Mouse (Mus musculus) hindbrain, embryonic 15.5 days (tissue): ENCODE results near the gene Picalm. TPM values are rescaled to one million over a fixed set of nuclear protein-coding genes. Genes with fewer than 3 reads are reported as not detected.
"Not testable (repeated sequence)": the region's sequence is repeated elsewhere in the genome, so short reads cannot be mapped to it uniquely, and the experiment has no call there.

ENCODE experiments used
- ATAC-seq: fragments of 200-750 bp; cut with Nextera tagmentation; 2 replicates; pipeline ENCODE4 v1.8.0; 2017; ENCODE audit warnings: low read depth, moderate number of reproducible peaks, moderate TSS enrichment; ENCODE audit not compliant: low FRiP score
- H3K27ac ChIP-seq: fragments of 300-500 bp; sonication (generic); replicated peaks from 2 replicates; pipeline ENCODE4 v1.5.1; 2015; ENCODE audit warnings: mild to moderate bottlenecking, inconsistent platforms
- H3K27me3 ChIP-seq: fragments of 300-500 bp; sonication (generic); 2 replicates; pipeline ENCODE4 v1.6.1; 2015; ENCODE audit warnings: control low read depth, inconsistent platforms
- H3K36me3 ChIP-seq: fragments of 300-500 bp; sonication (generic); 2 replicates; pipeline ENCODE4 v1.6.1; 2015; ENCODE audit warnings: control low read depth, inconsistent platforms
- H3K4me1 ChIP-seq: fragments of 300-500 bp; sonication (generic); replicated peaks from 2 replicates; pipeline ENCODE4 v1.6.1; 2015; ENCODE audit warnings: control low read depth, inconsistent platforms
- H3K4me2 ChIP-seq: fragments of 300-500 bp; sonication (generic); 2 replicates; pipeline ENCODE4 v1.6.1; 2015; ENCODE audit warnings: moderate library complexity, mild to moderate bottlenecking, inconsistent platforms
- H3K4me3 ChIP-seq: fragments of 300-500 bp; sonication (generic); 2 replicates; pipeline ENCODE4 v1.5.1; 2015; ENCODE audit warnings: mild to moderate bottlenecking, inconsistent platforms
- H3K9ac ChIP-seq: fragments of 300-500 bp; sonication (generic); 2 replicates; pipeline ENCODE4 v1.6.1; 2015; ENCODE audit warnings: inconsistent platforms
- H3K9me3 ChIP-seq: fragments of 300-500 bp; sonication (generic); 2 replicates; pipeline ENCODE4 v1.6.1; 2016; ENCODE audit warnings: control low read depth, inconsistent platforms
- WGBS: fragments of 180-500 bp; shearing (Covaris S2); methylation state at CpG from one replicate; pipeline ENCODE4 v1.1.7; 2015; 5-methylcytosine and 5-hydroxymethylcytosine counted together
- polyA plus RNA-seq: library from polyadenylated mRNA; unstranded; fragments of >200 nt; fragmentation: Nextera tagmentation; extraction: Ambion mirVana; gene quantifications from 2 replicates; pipeline ENCODE4 v1.2.1, GENCODE M21; 2015

Gene Picalm
- polyA plus RNA-seq, 1 experiment from 2014 or later = 34.2 TPM

- no peak for ATAC-seq
- no peak overlapping the region for H3K9ac ChIP-seq
- no peaks in the 10 kb centered on the region for H3K4me1 ChIP-seq
- WGBS = 87% methylated on average over 1 of the region's 1 CpGs
- no peaks in the 10 kb centered on the region for H3K27me3 ChIP-seq
- no peak overlapping the region for H3K4me2 ChIP-seq
- H3K9me3 ChIP-seq = no peaks in the 10 kb centered on the region
- H3K4me3 ChIP-seq = no peak overlapping the region
- H3K27ac ChIP-seq = no peak overlapping the region
- H3K36me3 ChIP-seq = peaks cover 27% of the 10 kb centered on the region
These were observed 36.0 kb downstream of the Picalm start for GRCm38 (mm10) chr7:90165970-90166369.

DNA sequence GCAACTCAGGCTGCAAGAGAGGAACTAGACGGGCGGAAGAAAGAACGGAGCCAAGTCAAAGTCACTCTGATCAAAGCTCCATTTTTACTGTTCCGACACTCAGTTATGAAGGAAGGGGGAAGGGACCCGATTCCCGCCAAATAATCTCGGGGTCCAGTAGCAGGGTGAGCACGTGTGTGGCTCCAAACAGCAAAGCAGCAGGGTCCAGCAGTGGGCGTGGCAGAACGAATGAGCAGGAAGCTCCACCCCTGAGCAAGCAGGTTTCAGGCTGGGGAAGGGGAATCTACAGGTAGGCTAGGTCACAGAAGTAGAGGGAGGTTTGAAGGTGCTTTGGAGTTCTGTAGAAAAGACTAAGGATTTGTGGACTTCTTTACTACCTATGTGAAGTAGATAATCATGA is 37.8 kb downstream of the Picalm start:
- H3K36me3 ChIP-seq = peaks cover 15% of the 10 kb centered on the region
- H3K4me1 ChIP-seq, H3K9me3 ChIP-seq, H3K9ac ChIP-seq, H3K4me2 ChIP-seq, H3K27ac ChIP-seq, ATAC-seq, H3K4me3 ChIP-seq, H3K27me3 ChIP-seq: not testable (repeated sequence)
- 84% methylated on average over 10 of the region's 10 CpGs for WGBS

GRCm38 (mm10) chr7:90173778-90174177 is 43.8 kb downstream of the Picalm start:
- Histone ChIP-seq H3K4me2 (no peak overlapping the region), H3K27ac (no peak overlapping the region), H3K36me3 (peaks cover 29% of the 10 kb centered on the region), H3K4me3 (no peak overlapping the region), H3K9me3 (no peaks in the 10 kb centered on the region), H3K9ac (no peak overlapping the region), H3K27me3 (no peaks in the 10 kb centered on the region), H3K4me1 (no peaks in the 10 kb centered on the region)
- WGBS = 95% methylated on average over 1 of the region's 1 CpGs
- no peak for ATAC-seq

DNA sequence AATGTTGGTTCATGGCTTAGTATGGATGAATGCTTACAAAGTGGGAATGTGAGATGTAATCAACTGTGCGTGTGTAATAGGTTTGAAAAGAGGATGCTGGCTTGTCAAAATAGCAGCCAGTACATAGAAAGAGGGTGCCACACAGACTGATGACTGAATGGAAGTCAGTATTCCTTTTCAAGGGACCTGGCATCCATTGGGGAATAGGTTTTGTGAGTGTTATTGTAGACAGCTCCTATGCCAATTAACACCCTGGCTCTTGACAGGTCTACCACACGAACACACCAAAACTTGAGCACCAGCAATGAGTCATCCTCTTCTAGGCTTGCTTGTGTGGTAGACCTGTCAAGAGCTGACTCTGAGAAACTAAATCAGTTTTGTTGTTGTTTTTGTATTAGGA is 45.6 kb downstream of the Picalm start:
- Histone ChIP-seq H3K27ac (no peak overlapping the region), H3K27me3 (no peaks in the 10 kb centered on the region)

DNA sequence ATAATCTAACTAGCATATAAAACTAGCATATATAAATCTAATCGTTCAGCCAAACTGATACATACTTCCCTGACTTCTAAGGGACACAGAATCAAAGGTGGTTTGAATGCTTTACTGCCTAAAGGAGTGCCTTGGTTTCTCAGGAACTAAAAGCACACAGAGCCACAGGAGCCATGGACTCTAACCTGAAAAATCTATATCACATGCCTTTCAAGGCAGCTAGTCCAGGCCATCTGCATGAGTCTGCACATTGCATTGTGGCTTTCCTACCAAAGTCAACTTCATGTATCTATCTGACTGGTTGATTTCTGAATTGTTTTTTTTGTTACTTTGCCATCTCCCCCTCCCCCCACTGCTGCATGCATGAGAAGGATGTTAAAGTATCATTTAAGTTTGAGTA is 50.6 kb downstream of the Picalm start:
- WGBS = 96% methylated on average over 1 of the region's 1 CpGs
- no peak overlapping the region for H3K4me2 ChIP-seq
- no peaks in the 10 kb centered on the region for H3K27me3 ChIP-seq
- H3K4me3 ChIP-seq = no peak overlapping the region
- no peaks in the 10 kb centered on the region for H3K9me3 ChIP-seq
- no peak overlapping the region for H3K27ac ChIP-seq
- no peak overlapping the region for H3K9ac ChIP-seq
- H3K36me3 ChIP-seq = peaks cover 24% of the 10 kb centered on the region
- no peaks in the 10 kb centered on the region for H3K4me1 ChIP-seq
- ATAC-seq = no peak

More for the DNA sequence above, 45.6 kb downstream of the Picalm start:
- Histone ChIP-seq H3K4me3 (no peak overlapping the region), H3K9me3 (no peaks in the 10 kb centered on the region), H3K4me1 (no peaks in the 10 kb centered on the region), H3K9ac (no peak overlapping the region), H3K4me2 (no peak overlapping the region), H3K36me3 (peaks cover 38% of the 10 kb centered on the region)
- WGBS = 76% methylated on average over 2 of the region's 2 CpGs
- ATAC-seq = no peak

DNA sequence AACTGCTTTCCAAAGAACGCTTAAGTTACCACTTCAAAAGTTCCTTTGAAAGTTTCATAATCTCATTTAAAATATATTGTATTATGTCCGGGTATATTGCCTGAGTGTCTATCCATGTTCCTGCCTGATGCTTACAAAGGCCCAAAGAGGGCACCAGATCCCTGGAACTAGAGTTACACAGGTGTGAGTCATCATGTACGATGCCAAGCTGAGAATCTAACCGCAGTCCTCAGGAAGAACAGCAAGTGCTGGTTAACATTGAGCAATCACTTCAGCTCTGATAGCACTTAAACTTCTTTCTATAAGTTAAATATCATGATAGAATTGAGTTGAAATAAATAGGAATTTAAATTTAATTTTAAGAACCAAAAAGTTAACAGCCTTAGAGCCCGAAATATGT is 70.2 kb downstream of the Picalm start:
- H3K27me3 ChIP-seq = no peaks in the 10 kb centered on the region
- H3K9ac ChIP-seq = no peak overlapping the region
- no peak for ATAC-seq
- peaks cover 19% of the 10 kb centered on the region for H3K36me3 ChIP-seq
- 96% methylated on average over 5 of the region's 5 CpGs for WGBS
- H3K4me2 ChIP-seq = no peak overlapping the region
- H3K4me3 ChIP-seq = no peak overlapping the region
- H3K4me1 ChIP-seq = no peaks in the 10 kb centered on the region
- H3K27ac ChIP-seq = no peak overlapping the region
- H3K9me3 ChIP-seq = no peaks in the 10 kb centered on the region

- Histone ChIP-seq H3K27ac (no peak overlapping the region), H3K36me3 (peaks cover 12% of the 10 kb centered on the region), H3K4me3 (no peak overlapping the region), H3K4me1 (no peaks in the 10 kb centered on the region), H3K4me2 (no peak overlapping the region), H3K27me3 (no peaks in the 10 kb centered on the region), H3K9me3 (no peaks in the 10 kb centered on the region), H3K9ac (no peak overlapping the region)
- WGBS = 87% methylated on average over 2 of the region's 2 CpGs
- no peak for ATAC-seq
These were observed 72.0 kb downstream of the Picalm start for GRCm38 (mm10) chr7:90201877-90202465.

DNA sequence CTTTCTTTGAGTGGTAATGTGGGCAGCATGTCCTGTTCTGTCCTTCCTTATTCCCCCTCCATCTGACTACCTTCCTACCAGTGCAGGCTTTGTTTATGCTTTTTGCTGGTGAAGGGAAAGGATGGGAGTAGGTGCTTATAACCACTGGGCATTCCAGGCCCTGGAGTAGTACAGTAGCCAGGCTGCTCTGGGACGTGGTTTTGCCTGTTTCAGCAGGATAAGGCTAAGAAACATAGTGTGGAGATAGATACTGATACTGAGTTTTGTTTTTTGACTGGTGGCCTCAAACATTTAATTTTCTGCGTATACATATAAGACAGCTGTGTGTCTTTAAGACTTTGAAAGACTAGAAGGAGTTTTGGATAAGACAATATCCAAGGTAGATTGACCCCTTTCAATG is 73.9 kb downstream of the Picalm start:
- Histone ChIP-seq H3K9ac (no peak overlapping the region), H3K36me3 (peaks cover 17% of the 10 kb centered on the region), H3K4me3 (no peak overlapping the region), H3K4me2 (no peak overlapping the region), H3K27ac (no peak overlapping the region), H3K27me3 (no peaks in the 10 kb centered on the region), H3K9me3 (no peaks in the 10 kb centered on the region), H3K4me1 (no peaks in the 10 kb centered on the region)
- ATAC-seq = no peak
- 96% methylated on average over 2 of the region's 2 CpGs for WGBS

DNA sequence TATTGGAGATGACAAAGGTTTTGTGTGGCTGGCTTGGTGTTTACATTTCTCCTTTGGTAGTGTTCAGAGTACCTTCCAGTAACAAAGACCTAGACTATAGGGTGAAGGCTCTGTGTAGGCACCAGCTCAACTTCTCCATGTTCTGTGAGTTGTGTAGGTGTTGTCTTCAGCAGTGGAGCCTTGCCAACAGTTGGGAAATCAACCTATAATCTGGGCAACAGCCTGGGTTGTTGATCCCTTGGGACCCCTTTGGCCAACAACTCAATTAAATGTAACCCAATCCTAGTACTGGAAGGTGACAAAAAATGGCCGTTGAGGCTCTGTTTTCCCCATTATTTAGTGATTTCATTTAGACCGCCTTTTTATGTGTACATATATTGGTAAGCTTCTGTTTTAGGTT is 80.1 kb downstream of the Picalm start:
- H3K4me2 ChIP-seq = no peak overlapping the region
- no peak for ATAC-seq
- H3K27me3 ChIP-seq = no peaks in the 10 kb centered on the region
- no peak overlapping the region for H3K9ac ChIP-seq
- 94% methylated on average over 2 of the region's 2 CpGs for WGBS
- no peak overlapping the region for H3K4me3 ChIP-seq
- no peaks in the 10 kb centered on the region for H3K9me3 ChIP-seq
- peaks cover 22% of the 10 kb centered on the region for H3K36me3 ChIP-seq
- no peak overlapping the region for H3K27ac ChIP-seq
- H3K4me1 ChIP-seq = no peaks in the 10 kb centered on the region

DNA sequence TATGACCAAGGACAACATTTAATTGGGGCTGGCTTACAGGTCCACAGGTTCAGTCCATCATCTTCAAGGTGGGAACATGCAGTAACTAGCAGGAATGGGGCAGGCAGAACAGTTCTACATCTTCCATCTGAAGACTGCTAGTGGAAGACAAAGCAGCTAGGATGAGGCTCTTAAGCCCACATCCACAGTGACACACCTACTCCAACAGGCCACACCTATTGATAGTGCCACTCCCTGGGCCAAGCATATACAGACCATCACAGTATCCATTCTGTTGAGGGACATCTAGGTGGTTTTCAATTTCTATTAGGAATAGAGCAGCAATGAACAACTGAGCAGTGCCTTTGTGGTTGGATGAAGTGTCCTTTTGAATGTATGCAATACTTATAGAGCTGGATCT is 80.9 kb downstream of the Picalm start:
- Histone ChIP-seq H3K36me3 (peaks cover 22% of the 10 kb centered on the region), H3K9ac (no peak overlapping the region), H3K4me1 (no peaks in the 10 kb centered on the region), H3K27ac (no peak overlapping the region), H3K9me3 (no peaks in the 10 kb centered on the region), H3K4me3 (no peak overlapping the region), H3K27me3 (no peaks in the 10 kb centered on the region), H3K4me2 (no peak overlapping the region)
- ATAC-seq = no peak

GRCm38 (mm10) chr7:90216511-90216910 is 86.5 kb downstream of the Picalm start:
- WGBS = 53% methylated on average over 8 of the region's 8 CpGs
- peak; percentile 17; the same call in 1 of the 2 replicates for ATAC-seq
- Histone ChIP-seq H3K27me3 (no peaks in the 10 kb centered on the region), H3K27ac (no peak overlapping the region), H3K9me3 (no peaks in the 10 kb centered on the region), H3K36me3 (no peaks in the 10 kb centered on the region), H3K4me3 (no peak overlapping the region), H3K4me2 (no peak overlapping the region), H3K9ac (no peak overlapping the region), H3K4me1 (peaks cover 4% of the 10 kb centered on the region; the same call in 1 of the 2 replicates)

GRCm38 (mm10) chr7:90218122-90218521 is 88.1 kb downstream of the Picalm start:
- no peak for ATAC-seq
- 78% methylated on average over 5 of the region's 5 CpGs for WGBS
- Histone ChIP-seq H3K27me3 (no peaks in the 10 kb centered on the region), H3K4me2 (no peak overlapping the region), H3K9ac (no peak overlapping the region), H3K9me3 (no peaks in the 10 kb centered on the region), H3K27ac (no peak overlapping the region), H3K4me1 (peaks cover 4% of the 10 kb centered on the region; the same call in 1 of the 2 replicates), H3K36me3 (no peaks in the 10 kb centered on the region), H3K4me3 (no peak overlapping the region)

GRCm38 (mm10) chr7:90221487-90221886 is 91.5 kb downstream of the Picalm start:
- Histone ChIP-seq H3K4me3 (no peak overlapping the region), H3K27ac (no peak overlapping the region), H3K36me3 (no peaks in the 10 kb centered on the region), H3K4me1 (peaks cover 2% of the 10 kb centered on the region; the same call in 1 of the 2 replicates), H3K9me3 (no peaks in the 10 kb centered on the region), H3K27me3 (no peaks in the 10 kb centered on the region), H3K4me2 (no peak overlapping the region), H3K9ac (no peak overlapping the region)
- 85% methylated on average over 2 of the region's 2 CpGs for WGBS
- no peak for ATAC-seq
